Mouse (Mus musculus) forebrain, embryonic 10.5 days (tissue): ENCODE measurements at regions not wholly inside any gene's neighbourhood (a gene's known extent, or its start where the extent isn't known, plus 50 kb on each side); places are given as distances from the start of the nearest gene placed in this dataset.

Source experiments
- DNase-seq: peaks from one replicate; pipeline ENCODE4 v3.0.0-alpha.2; 2017; ENCODE audit warnings: low spot score; ENCODE audit errors: extremely low spot score
- H3K27ac ChIP-seq: fragments of 300-500 bp; sonication (generic); 2 replicates; pipeline ENCODE4 v1.5.1; 2016; ENCODE audit warnings: mild to moderate bottlenecking
- H3K27me3 ChIP-seq: fragments of 300-500 bp; sonication (generic); 2 replicates; pipeline ENCODE4 v1.6.1; 2016; ENCODE audit warnings: mild to moderate bottlenecking; ENCODE audit not compliant: poor library complexity, severe bottlenecking
- H3K36me3 ChIP-seq: fragments of 300-500 bp; sonication (generic); replicated peaks from 2 replicates; pipeline ENCODE4 v1.6.1; 2016; ENCODE audit warnings: mild to moderate bottlenecking, moderate library complexity
- H3K4me1 ChIP-seq: fragments of 300-500 bp; sonication (generic); 2 replicates; pipeline ENCODE4 v1.6.1; 2016
- H3K4me3 ChIP-seq: fragments of 300-500 bp; sonication (generic); 2 replicates; pipeline ENCODE4 v1.5.1; 2016; ENCODE audit warnings: mild to moderate bottlenecking, moderate library complexity
- H3K9me3 ChIP-seq: fragments of 300-500 bp; sonication (generic); 2 replicates; pipeline ENCODE4 v1.6.1; 2016; ENCODE audit warnings: mild to moderate bottlenecking, moderate library complexity
- WGBS: fragments of 180-500 bp; shearing (Covaris S2); methylation state at CpG from one replicate; pipeline ENCODE4 v1.1.7; 2016; 5-methylcytosine and 5-hydroxymethylcytosine counted together

DNA sequence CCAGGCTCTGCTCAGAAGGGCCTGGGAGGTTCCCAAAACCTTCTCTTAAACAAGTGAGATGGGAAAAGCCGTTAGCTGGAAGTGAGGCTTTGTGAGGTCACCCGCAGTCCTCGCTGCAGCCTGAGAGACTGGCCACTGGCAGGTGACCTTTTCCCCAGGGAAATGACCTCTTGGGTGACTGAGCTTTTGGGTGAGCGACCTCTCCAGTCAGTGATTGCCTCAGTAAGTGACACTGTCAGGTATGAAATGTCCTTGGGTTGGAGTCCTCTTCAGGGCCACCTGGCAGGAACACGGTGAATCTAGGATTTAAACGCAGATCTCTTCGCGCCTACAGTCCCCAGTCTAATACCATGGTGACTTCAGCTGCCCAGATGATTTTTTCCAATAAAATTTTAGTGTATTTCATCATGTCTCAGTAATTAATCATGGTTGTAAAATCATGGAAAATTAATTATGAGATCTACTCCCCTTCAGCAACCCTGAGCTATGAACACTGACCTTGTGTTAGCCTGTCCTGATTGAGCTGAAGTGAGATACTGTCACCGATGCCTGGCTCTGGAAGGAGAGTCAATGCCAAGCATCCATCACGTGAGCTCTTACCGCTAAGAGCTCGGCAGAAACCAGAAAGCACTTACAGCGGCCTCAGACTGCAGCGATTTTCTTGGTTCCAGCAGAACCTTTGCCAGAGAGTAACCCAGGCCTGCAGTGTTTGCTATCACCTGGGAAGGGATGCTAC, 87.5 kb upstream of the Sulf2 start:
- H3K4me1 ChIP-seq: peaks cover 34% of the 10 kb centered on the region
- no peaks in the 10 kb centered on the region for H3K36me3 ChIP-seq
- WGBS: 78% methylated on average over 14 of the region's 14 CpGs

DNA sequence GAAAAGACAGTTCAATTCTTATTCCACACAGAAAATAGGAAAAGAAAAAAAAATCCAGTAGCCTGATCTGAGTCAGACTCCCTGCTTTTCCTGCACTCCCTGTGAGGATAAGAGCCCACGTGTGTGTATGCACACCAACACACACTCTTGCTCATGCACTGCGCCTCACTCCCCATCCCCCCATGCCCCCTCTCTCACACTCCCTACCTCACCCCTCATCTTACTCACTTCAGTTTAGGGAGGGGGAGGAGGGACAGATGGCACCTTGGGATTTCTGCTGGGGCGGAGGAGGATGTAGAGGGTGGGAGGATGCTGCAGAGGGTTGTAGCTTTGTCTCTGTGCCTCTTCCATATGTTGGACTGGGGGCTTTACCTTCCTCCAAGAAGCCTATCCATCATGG, 85.8 kb upstream of the Sulf2 start:
- no peak overlapping the region for H3K4me3 ChIP-seq
- DNase-seq: no peak
- H3K27me3 ChIP-seq: no peaks in the 10 kb centered on the region
- 93% methylated on average over 3 of the region's 3 CpGs for WGBS
- H3K9me3 ChIP-seq: peaks cover 18% of the 10 kb centered on the region
- peaks cover 37% of the 10 kb centered on the region for H3K4me1 ChIP-seq
- no peaks in the 10 kb centered on the region for H3K36me3 ChIP-seq
- no peak overlapping the region for H3K27ac ChIP-seq

More for the DNA sequence above, 87.5 kb upstream of the Sulf2 start:
- H3K27ac ChIP-seq: 0 out of 2 replicates have a peak overlapping the region, but pooled peaks have one; percentile 36
- no peak for DNase-seq
- H3K9me3 ChIP-seq: peaks cover 18% of the 10 kb centered on the region
- H3K4me3 ChIP-seq: no peak overlapping the region
- H3K27me3 ChIP-seq: no peaks in the 10 kb centered on the region

DNA sequence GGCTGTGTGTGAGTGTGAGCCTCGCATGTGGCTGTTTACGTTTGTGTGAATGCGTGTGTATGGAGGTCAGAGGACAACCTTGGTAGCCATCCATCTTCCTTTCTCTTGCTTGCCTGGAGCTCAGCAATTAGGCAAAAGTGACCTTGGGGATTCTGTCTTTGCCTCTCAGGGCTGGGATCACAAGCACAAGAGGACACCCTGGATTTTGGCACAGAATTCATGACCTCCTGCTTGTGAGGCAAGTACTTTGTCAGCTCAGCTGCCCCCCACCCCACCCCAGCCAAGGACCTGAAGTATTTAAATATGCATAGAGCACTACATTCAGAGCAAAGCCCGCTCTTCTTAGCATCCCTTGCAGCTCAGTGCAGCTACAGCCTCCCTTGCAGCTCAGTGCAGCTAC, 84.6 kb upstream of the Sulf2 start:
- H3K27me3 ChIP-seq: no peaks in the 10 kb centered on the region
- no peaks in the 10 kb centered on the region for H3K36me3 ChIP-seq
- H3K4me3 ChIP-seq: no peak overlapping the region
- peaks cover 18% of the 10 kb centered on the region for H3K9me3 ChIP-seq
- DNase-seq: no peak
- WGBS: 94% methylated on average over 4 of the region's 4 CpGs
- H3K27ac ChIP-seq: no peak overlapping the region
- peaks cover 27% of the 10 kb centered on the region for H3K4me1 ChIP-seq

DNA sequence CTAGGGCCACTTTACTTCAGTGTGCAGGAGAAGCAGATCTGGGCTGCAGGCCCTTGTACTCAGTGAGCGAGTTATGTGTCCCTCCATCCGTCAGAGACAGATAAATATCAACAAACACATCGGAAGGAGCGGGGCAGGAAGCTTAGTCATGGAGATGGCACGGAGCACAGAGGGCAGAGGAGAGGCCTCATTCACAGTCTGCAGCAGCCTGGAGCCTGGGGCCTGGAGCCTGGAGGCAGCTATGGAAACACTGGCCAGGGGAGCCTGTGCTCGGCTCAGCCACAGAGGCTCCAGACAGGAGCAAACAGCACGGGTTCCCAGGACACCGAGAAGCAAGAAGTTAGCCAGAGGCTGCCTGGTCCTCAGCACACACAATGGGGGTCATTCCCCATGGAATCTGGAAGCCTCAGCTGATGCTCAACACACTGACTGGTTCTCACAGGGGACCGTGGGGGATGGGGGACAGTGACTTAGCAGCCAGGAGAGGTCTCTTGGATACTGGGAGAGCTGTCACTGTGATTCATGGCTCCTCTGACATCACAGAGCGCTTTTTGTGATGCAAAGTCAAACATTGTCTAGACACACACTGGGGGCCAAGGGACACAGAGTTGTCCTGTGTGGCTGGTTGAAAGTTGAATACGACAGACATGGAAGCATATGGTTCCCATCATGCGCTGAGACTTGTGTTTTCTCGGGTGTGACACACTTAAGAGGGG, 82.2 kb upstream of the Sulf2 start:
- whole genome bisulfite sequencing: 68% methylated on average over 13 of the region's 13 CpGs
- H3K36me3 ChIP-seq: no peaks in the 10 kb centered on the region
- no peak overlapping the region for H3K4me3 ChIP-seq
- no peak for DNase-seq
- H3K27ac ChIP-seq: peak overlapping the region; percentile 63
- no peaks in the 10 kb centered on the region for H3K27me3 ChIP-seq
- peaks cover 18% of the 10 kb centered on the region for H3K9me3 ChIP-seq
- peaks cover 23% of the 10 kb centered on the region for H3K4me1 ChIP-seq

DNA sequence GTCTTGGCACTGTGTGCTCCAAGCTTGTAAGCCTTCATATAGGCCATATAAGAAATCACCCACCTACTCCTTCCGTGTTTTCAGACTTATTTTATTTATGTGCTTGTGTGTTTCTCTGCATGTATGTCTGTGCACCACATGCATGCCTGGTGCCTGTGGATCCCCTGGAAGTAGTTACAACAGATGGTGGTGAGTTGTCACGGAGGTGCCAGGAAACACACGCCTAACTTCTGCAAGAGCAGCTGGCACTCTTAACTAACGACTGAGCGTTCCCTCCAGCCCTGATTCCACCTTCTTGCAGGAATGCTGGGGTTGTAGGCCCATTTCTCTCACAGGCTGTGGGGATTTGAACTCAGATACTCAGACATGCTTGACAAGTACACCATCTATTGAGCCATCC, 80.6 kb upstream of the Sulf2 start:
- H3K27me3 ChIP-seq: no peaks in the 10 kb centered on the region
- no peak overlapping the region for H3K27ac ChIP-seq
- no peak overlapping the region for H3K4me3 ChIP-seq
- peaks cover 28% of the 10 kb centered on the region for H3K4me1 ChIP-seq
- no peaks in the 10 kb centered on the region for H3K36me3 ChIP-seq
- no peak for DNase-seq
- peaks cover 18% of the 10 kb centered on the region for H3K9me3 ChIP-seq
- WGBS: 91% methylated on average over 5 of the region's 5 CpGs

DNA sequence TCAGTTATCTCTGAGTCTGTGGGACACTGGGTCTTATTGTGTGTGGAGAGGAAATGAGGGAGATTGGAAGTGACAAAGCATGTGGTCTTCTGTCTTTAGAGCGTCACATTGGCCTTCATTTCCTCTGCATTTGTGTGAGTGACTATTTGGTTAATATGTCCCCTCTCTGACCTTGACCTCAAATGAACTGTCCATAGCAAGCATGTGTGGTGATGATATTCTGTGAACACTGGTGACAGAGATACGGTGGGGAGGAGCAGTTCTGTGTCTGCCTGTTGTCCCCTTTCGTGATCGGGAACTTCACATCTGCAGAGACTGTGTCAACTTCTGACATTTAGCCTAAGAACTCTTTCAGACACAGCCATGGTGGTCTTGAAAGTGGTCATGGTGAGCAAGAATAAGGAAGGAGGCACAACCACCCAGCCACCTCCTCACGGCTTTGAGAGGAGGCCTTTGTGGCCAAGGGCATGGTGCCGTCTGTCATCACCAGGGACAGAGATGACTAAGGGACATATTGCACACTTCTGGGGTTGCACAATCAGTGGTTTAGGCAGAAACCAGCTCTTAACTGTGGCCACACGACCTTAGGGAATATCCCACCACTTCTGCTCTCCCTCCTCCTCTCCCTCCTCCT, 79.2 kb upstream of the Sulf2 start:
- Histone ChIP-seq H3K4me1 (peaks cover 32% of the 10 kb centered on the region), H3K27ac (no peak overlapping the region), H3K4me3 (no peak overlapping the region), H3K27me3 (no peaks in the 10 kb centered on the region; the same call in 1 of the 2 replicates), H3K36me3 (no peaks in the 10 kb centered on the region), H3K9me3 (peaks cover 5% of the 10 kb centered on the region; the same call in 1 of the 2 replicates)
- WGBS: 85% methylated on average over 7 of the region's 7 CpGs
- DNase-seq: no peak

DNA sequence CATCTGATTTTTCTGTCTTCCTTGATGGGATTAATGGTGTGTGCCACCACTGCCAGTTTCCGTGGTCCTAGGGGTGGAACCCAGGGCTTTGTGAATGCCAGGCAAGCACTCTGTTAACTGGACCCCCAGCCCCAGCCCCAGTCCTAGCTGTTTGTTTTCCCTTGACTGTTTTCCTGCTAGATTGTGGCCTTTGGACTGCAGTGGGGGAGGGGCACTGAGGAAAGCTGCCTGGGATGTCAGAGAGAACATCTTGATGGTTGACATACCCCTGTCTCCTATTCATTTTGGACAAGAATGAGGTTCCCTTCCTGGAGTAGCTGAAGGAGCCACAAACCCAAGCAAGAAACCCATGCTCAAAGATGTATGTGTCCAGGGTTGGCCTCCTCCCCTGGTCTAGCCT, 77.8 kb upstream of the Sulf2 start:
- H3K9me3 ChIP-seq: no peaks in the 10 kb centered on the region
- WGBS: 79% methylated on average over 1 of the region's 1 CpGs
- peaks cover 4% of the 10 kb centered on the region; the same call in 1 of the 2 replicates for H3K27me3 ChIP-seq
- no peak for DNase-seq
- H3K36me3 ChIP-seq: no peaks in the 10 kb centered on the region
- H3K4me1 ChIP-seq: peaks cover 35% of the 10 kb centered on the region
- no peak overlapping the region for H3K4me3 ChIP-seq
- peak overlapping the region; percentile 65; the same call in 1 of the 2 replicates for H3K27ac ChIP-seq

DNA sequence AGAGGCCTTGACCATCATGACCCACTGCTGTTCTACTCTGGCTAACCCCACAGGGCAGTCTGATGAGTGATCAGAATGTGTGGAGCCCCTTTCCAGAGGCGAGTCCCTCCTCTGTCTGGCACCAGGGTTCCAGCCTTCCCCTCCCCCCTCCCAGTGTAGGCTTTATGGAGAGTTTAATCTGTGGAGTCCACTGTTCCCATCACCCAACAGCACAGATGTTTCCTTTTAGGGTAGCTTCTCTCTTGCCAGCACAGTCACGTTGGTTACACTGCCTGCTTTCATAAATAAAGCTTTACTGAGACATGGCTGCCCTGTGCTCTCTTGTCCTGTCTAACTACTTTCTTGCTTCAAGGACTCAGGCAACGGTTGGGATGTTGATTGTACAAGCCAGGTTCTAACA, 76.9 kb upstream of the Sulf2 start:
- Histone ChIP-seq H3K27me3 (peaks cover 4% of the 10 kb centered on the region; the same call in 1 of the 2 replicates), H3K27ac (peak overlapping the region; percentile 65), H3K4me3 (no peak overlapping the region), H3K4me1 (peaks cover 35% of the 10 kb centered on the region), H3K36me3 (no peaks in the 10 kb centered on the region), H3K9me3 (no peaks in the 10 kb centered on the region)
- 55% methylated on average over 3 of the region's 3 CpGs for WGBS
- DNase-seq: no peak

DNA sequence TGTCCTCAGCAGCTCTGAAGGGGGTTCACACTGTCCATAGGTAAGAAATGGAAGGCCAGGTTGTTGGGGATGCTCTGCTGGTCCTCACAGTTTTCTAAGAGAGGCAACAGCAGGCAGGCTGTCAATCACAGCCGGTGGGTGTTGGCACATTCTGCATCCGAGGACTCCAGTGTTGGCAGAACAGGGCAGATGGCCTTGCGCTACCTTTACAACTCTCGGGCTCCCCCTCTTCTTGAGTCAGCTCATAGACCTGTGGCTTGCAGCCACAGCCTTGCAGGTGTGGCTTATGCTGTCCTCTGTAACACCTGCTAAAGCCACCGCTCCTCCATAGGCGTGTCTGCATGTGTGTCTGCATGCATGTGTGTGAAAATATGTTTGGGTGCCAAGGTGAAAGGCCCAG, 75.2 kb upstream of the Sulf2 start:
- no peak overlapping the region for H3K27ac ChIP-seq
- H3K9me3 ChIP-seq: no peaks in the 10 kb centered on the region; the same call in 1 of the 2 replicates
- H3K4me3 ChIP-seq: no peak overlapping the region
- no peaks in the 10 kb centered on the region for H3K36me3 ChIP-seq
- no peak for DNase-seq
- WGBS: 93% methylated on average over 6 of the region's 6 CpGs
- H3K4me1 ChIP-seq: peaks cover 46% of the 10 kb centered on the region
- H3K27me3 ChIP-seq: peaks cover 4% of the 10 kb centered on the region; the same call in 1 of the 2 replicates

DNA sequence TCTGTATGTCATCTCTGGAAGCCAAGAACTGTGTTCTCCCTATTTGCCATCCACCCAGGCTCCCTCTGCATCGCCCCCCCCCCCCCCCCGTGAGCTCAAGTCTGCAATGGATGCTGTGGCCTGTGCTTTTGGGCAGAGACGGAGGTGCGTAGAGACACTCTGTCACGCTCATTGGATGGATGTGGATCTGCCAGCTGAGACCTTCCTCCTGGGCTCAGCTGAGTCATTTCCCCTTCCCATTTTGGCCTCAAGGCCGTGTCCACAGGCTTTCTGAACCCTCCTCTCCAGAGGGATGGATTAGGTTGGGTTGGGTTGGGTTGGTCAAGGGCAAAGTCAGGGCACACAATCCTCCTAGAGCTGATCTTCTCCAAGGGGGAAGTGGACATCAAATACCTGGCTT, 72.9 kb upstream of the Sulf2 start:
- 93% methylated on average over 6 of the region's 6 CpGs for WGBS
- Histone ChIP-seq H3K9me3 (peaks cover 5% of the 10 kb centered on the region; the same call in 1 of the 2 replicates), H3K4me3 (no peak overlapping the region), H3K27me3 (peaks cover 4% of the 10 kb centered on the region; the same call in 1 of the 2 replicates), H3K27ac (no peak overlapping the region), H3K36me3 (no peaks in the 10 kb centered on the region), H3K4me1 (peaks cover 44% of the 10 kb centered on the region)
- DNase-seq: no peak

DNA sequence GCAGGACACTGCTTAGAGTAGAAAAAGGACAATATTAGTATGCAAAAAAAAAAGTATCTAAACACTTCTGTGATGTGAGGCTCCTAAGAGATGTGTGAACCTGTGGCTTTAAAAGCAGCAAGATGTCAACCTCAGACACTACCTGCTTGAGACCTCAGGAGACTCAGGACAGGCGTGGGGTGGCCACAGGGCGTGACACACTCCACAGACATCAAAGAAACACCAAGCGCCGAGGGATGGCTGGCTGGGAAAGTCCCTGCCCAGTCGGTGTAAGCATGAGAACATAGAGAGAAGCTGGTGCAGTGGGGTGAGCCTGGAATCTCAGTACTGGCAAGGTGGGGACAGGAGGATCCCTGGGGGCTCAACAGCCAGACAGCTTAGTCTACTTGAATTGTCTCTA, 72.0 kb upstream of the Sulf2 start:
- peaks cover 5% of the 10 kb centered on the region; the same call in 1 of the 2 replicates for H3K9me3 ChIP-seq
- peak overlapping the region; percentile 74 for H3K27ac ChIP-seq

DNA sequence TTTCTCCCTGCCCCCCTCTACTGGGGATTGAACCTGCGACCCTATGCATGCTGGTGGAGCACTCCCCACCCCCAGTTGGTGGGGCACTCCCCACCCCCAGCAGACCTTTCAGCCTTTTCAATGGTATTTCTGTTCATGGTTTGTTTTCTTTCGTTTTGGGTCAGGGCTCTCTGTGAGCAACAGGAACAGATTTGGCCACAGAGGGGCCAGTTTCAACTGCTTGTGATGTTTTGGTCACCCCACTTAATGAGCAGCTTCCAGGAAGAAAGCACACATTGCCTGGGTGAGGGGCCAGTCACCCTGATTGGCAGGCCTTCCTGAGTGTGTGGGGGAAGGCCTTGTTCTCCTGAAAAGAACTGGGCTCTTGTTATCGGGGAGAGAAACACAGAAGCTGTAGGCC, 71.5 kb upstream of the Sulf2 start:
- Histone ChIP-seq H3K4me1 (peaks cover 34% of the 10 kb centered on the region), H3K36me3 (no peaks in the 10 kb centered on the region), H3K9me3 (peaks cover 5% of the 10 kb centered on the region; the same call in 1 of the 2 replicates), H3K4me3 (no peak overlapping the region), H3K27ac (peak overlapping the region; percentile 74), H3K27me3 (peaks cover 4% of the 10 kb centered on the region; the same call in 1 of the 2 replicates)
- peak; percentile 48 for DNase-seq
- 10% methylated on average over 3 of the region's 3 CpGs for WGBS

More for the DNA sequence above, 72.0 kb upstream of the Sulf2 start:
- DNase-seq: no peak
- H3K4me3 ChIP-seq: no peak overlapping the region
- peaks cover 4% of the 10 kb centered on the region; the same call in 1 of the 2 replicates for H3K27me3 ChIP-seq
- H3K4me1 ChIP-seq: peaks cover 38% of the 10 kb centered on the region
- WGBS: 66% methylated on average over 5 of the region's 5 CpGs
- no peaks in the 10 kb centered on the region for H3K36me3 ChIP-seq
